In genomic region chr3:31085000-31085399, GRCm38 (mm10) we compare ENCODE assay signal across 20 mouse cellular contexts.
"Had no signal": no experiment of that assay in that cellular context is flagged by ENCODE, and none has a peak within 500 bp of the region (broad histone marks: within the 10 kb centered on the region; RNA-seq: fewer than 3 reads in every experiment).

No protein-coding gene starts in this region.

- H3K4me3 ChIP-seq: liver, embryonic 13.5 days; liver, embryonic 15.5 days; lung, embryonic 15.5 days; megakaryocyte, embryonic 14.5 days; midbrain, embryonic 10.5 days; midbrain, embryonic 13.5 days; midbrain, embryonic 15.5 days; myocyte; neural tube, embryonic 12.5 days; stomach, embryonic 15.5 days had no signal

- H3K36me3 ChIP-seq: liver, embryonic 13.5 days; liver, embryonic 15.5 days; lung, embryonic 15.5 days; midbrain, embryonic 10.5 days; midbrain, embryonic 13.5 days; midbrain, embryonic 15.5 days; neural tube, embryonic 12.5 days; stomach, embryonic 15.5 days had no signal

- H3K27ac ChIP-seq: liver, embryonic 13.5 days; liver, embryonic 15.5 days; lung, embryonic 15.5 days; midbrain, embryonic 10.5 days; midbrain, embryonic 13.5 days; midbrain, embryonic 15.5 days; neural tube, embryonic 12.5 days; stomach, embryonic 15.5 days; stomach, postnatal 0 days had no signal

- H3K4me2 ChIP-seq: liver, embryonic 13.5 days; liver, embryonic 15.5 days; lung, embryonic 15.5 days; midbrain, embryonic 13.5 days; midbrain, embryonic 15.5 days; neural tube, embryonic 12.5 days; stomach, embryonic 15.5 days had no signal

- H3K9ac ChIP-seq: liver, embryonic 13.5 days; liver, embryonic 15.5 days; liver, postnatal 0 days; lung, embryonic 15.5 days; midbrain, embryonic 13.5 days; midbrain, embryonic 15.5 days; neural tube, embryonic 12.5 days; stomach, embryonic 15.5 days had no signal

- H3K9me3 ChIP-seq: liver, embryonic 13.5 days; liver, embryonic 15.5 days; lung, embryonic 15.5 days; megakaryocyte, embryonic 14.5 days; midbrain, embryonic 10.5 days; midbrain, embryonic 13.5 days; midbrain, embryonic 15.5 days; neural tube, embryonic 12.5 days; stomach, embryonic 15.5 days had no signal

- ATAC-seq: liver, postnatal 0 days; lung, postnatal 0 days; midbrain, embryonic 13.5 days; midbrain, embryonic 15.5 days had no signal

- DNase-seq: liver, embryonic 13.5 days; liver, postnatal 0 days; lung, adult 2 months; lung, postnatal 14 days; lung, postnatal 36 days; right cerebral cortex, postnatal 14 days; thymus, adult 2 months; thymus, postnatal 25 days; thymus, postnatal 4 days had no signal

- H3K27me3 ChIP-seq: liver, embryonic 13.5 days; liver, embryonic 15.5 days; lung, embryonic 15.5 days; midbrain, embryonic 13.5 days; midbrain, embryonic 15.5 days; neural tube, embryonic 12.5 days; stomach, embryonic 15.5 days had no signal
